Mouse (Mus musculus): Measurements from ENCODE around the gene Gm28048.

DNA sequence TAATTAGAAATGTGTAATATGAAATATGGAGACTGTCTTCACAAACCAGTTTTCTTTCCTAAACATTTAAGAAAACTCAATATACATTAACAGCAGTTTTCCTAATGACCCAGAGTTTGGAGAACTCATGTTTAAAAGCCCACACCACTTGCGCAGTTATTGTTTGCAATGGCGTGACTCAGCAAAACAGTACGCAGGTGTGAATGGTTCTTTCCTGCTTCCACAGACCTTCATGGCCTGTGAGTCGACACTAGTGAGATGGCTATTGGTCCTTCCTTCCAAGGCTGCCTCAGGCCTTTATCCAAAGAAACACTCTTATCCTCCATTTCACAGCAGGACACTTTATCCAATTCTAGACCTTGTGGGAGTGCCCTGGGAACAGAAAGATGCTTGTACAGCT, 84.2 kb downstream of the Gm28048 start:
- TF ChIP-seq CTCF (IDR thresholded peaks at IDR 0.05; ENCODE audit: low read depth, low read length), result no peak
- no peak for TF ChIP-seq POLR2A (IDR thresholded peaks at IDR 0.05; ENCODE audit: borderline replicate concordance, low read depth, low read length)
